Mouse (Mus musculus): ENCODE measurements at regions not wholly inside any gene's neighbourhood (a gene's known extent, or its start where the extent isn't known, plus 50 kb on each side); places are given as distances from the start of the nearest gene placed in this dataset.

DNA sequence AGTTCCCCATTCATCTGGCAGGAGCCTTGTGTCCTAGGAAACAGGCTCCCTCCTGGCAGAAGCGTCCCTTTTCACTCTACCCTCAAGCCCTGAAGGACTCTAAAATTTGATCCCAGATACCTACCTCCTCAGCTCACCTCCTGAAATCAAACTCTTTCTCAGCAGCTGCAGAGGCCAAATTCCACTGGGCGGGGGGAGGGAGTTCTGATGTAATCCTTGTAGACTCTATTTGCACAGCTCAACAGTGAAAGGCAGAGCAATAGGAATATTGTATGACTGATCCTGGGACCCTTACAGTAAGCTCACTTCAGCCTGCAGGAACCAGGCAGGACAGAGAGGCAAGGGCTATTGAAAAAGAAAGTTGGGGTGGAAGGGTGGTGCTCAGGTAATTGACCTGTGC is 346.3 kb downstream of the Irx1 start:
- TF ChIP-seq CTCF (conservative IDR thresholded peaks at IDR 0.05; ENCODE audit: insufficient read depth, insufficient read length, low read depth, low read length) (no peak), POLR2A (IDR thresholded peaks at IDR 0.05; ENCODE audit: low read depth, low read length) (no peak)
